Mouse (Mus musculus) MEL (cell line): ENCODE results near the gene Crybb3. TPM values are rescaled to one million over a fixed set of nuclear protein-coding genes. Genes with fewer than 3 reads are reported as not detected.

Experiments
- DNase-seq: peaks from one replicate; pipeline ENCODE4 v3.0.0; 2011; ENCODE audit warnings: low read depth, low spot score
- H3K27ac ChIP-seq: 2 replicates; pipeline ENCODE4 v1.5.1; 2012; ENCODE audit warnings: low read depth, mild to moderate bottlenecking, control low read depth, low read length, moderate library complexity; ENCODE audit not compliant: control insufficient read depth
- H3K27me3 ChIP-seq, 2 experiments: fragments of 150-350 bp in 1 of 2; sonication (generic) in 1 of 2; 2 replicates each; pipeline ENCODE4 v1.6.1; 2012; ENCODE audit warnings: low read length in 2 of 2, mild to moderate bottlenecking in 2 of 2, improper control_type of control experiment in 1 of 2, moderate library complexity in 1 of 2; ENCODE audit not compliant: insufficient read depth in 2 of 2, control insufficient read depth in 1 of 2
- H3K36me3 ChIP-seq, 2 experiments: 2 replicates each; pipeline ENCODE4 v1.6.1; 2012 to 2014; ENCODE audit warnings: low read length in 2 of 2, improper control_type of control experiment in 1 of 2, inconsistent platforms in 1 of 2, mild to moderate bottlenecking in 1 of 2; ENCODE audit not compliant: insufficient read depth in 2 of 2, control insufficient read depth in 1 of 2
- H3K4me1 ChIP-seq, 2 experiments: fragments of 150-350 bp in 1 of 2; sonication (generic) in 1 of 2; 2 replicates each; pipeline ENCODE4 v1.6.1; 2012; ENCODE audit warnings: low read length in 2 of 2, improper control_type of control experiment in 1 of 2, mild to moderate bottlenecking in 1 of 2; ENCODE audit not compliant: insufficient read depth in 2 of 2, control insufficient read depth in 1 of 2
- H3K4me3 ChIP-seq, 2 experiments: fragments of 150-350 bp in 1 of 2; sonication (generic) in 1 of 2; 2 replicates each; pipeline ENCODE4 v1.5.1; 2012; ENCODE audit warnings: low read depth in 2 of 2, low read length in 2 of 2, mild to moderate bottlenecking in 2 of 2, moderate library complexity in 2 of 2, control low read depth in 1 of 2, improper control_type of control experiment in 1 of 2; ENCODE audit not compliant: control insufficient read depth in 1 of 2, insufficient read depth in 1 of 2
- H3K79me2 ChIP-seq: 2 replicates; pipeline ENCODE4 v1.6.1; 2012; ENCODE audit warnings: mild to moderate bottlenecking, low read length, moderate library complexity; ENCODE audit not compliant: control insufficient read depth, poor library complexity, insufficient read depth
- H3K9ac ChIP-seq: 2 replicates; pipeline ENCODE4 v1.6.1; 2012; ENCODE audit warnings: low read depth, mild to moderate bottlenecking, control low read depth, low read length, moderate library complexity; ENCODE audit not compliant: control insufficient read depth, poor library complexity, severe bottlenecking
- H3K9me3 ChIP-seq: fragments of 150-350 bp; sonication (generic); replicated peaks from 2 replicates; pipeline ENCODE4 v1.6.1; 2012; ENCODE audit warnings: mild to moderate bottlenecking, low read length, improper control_type of control experiment, moderate library complexity; ENCODE audit not compliant: insufficient read depth
- EP300 ChIP-seq, 2 experiments: IDR thresholded peaks; 2 replicates each; pipeline ENCODE4 v1.6.1; 2011; ENCODE audit warnings: improper control_type of control experiment in 2 of 2, low read length in 2 of 2, low read depth in 1 of 2, mild to moderate bottlenecking in 1 of 2
- ETS1 ChIP-seq: IDR thresholded peaks from 2 replicates; pipeline ENCODE4 v1.6.1; 2012; ENCODE audit warnings: low read depth, mild to moderate bottlenecking, inconsistent platforms, low read length, improper control_type of control experiment, moderate library complexity
- GATA1 ChIP-seq: IDR thresholded peaks from 2 replicates; pipeline ENCODE4 v1.6.1; 2011; ENCODE audit warnings: low read depth, low read length, improper control_type of control experiment
- JUND ChIP-seq: IDR thresholded peaks from 2 replicates; pipeline ENCODE4 v1.6.1; 2011; ENCODE audit warnings: low read depth, mild to moderate bottlenecking, improper control_type of control experiment, low read length
- KAT2A ChIP-seq: conservative IDR thresholded peaks from 2 replicates; pipeline ENCODE4 v1.6.1; 2012; ENCODE audit warnings: low read depth, low read length, improper control_type of control experiment, inconsistent platforms
- MAX ChIP-seq: IDR thresholded peaks from 2 replicates; pipeline ENCODE4 v1.6.1; 2011; ENCODE audit warnings: low read length, improper control_type of control experiment
- MXI1 ChIP-seq: IDR thresholded peaks from 2 replicates; pipeline ENCODE4 v1.6.1; 2011; ENCODE audit warnings: mild to moderate bottlenecking, low read depth, low read length, improper control_type of control experiment
- NELFE ChIP-seq: IDR thresholded peaks from 2 replicates; pipeline ENCODE4 v1.6.1; 2011; ENCODE audit warnings: low read depth, low read length, improper control_type of control experiment
- POLR2A ChIP-seq, 2 experiments: IDR thresholded peaks; 2 replicates each; pipeline ENCODE4 v1.6.1; 2011 to 2012; ENCODE audit warnings: low read length in 2 of 2, mild to moderate bottlenecking in 2 of 2, control low read depth in 1 of 2, improper control_type of control experiment in 1 of 2, low read depth in 1 of 2, moderate library complexity in 1 of 2; ENCODE audit not compliant: control insufficient read depth in 1 of 2, insufficient read depth in 1 of 2, poor library complexity in 1 of 2
- RAD21 ChIP-seq: IDR thresholded peaks from 2 replicates; pipeline ENCODE4 v1.6.1; 2011; ENCODE audit warnings: mild to moderate bottlenecking, low read depth, low read length, improper control_type of control experiment
- RCOR1 ChIP-seq: IDR thresholded peaks from 2 replicates; pipeline ENCODE4 v1.6.1; 2012; ENCODE audit warnings: low read depth, mild to moderate bottlenecking, inconsistent platforms, low read length, improper control_type of control experiment
- SIN3A ChIP-seq: IDR thresholded peaks from 2 replicates; pipeline ENCODE4 v1.6.1; 2012; ENCODE audit warnings: low read length, improper control_type of control experiment, inconsistent platforms
- TAL1 ChIP-seq: IDR thresholded peaks from 2 replicates; pipeline ENCODE4 v1.6.1; 2012; ENCODE audit warnings: mild to moderate bottlenecking, inconsistent platforms, low read length, moderate library complexity, mixed read lengths
- TBP ChIP-seq: IDR thresholded peaks from 2 replicates; pipeline ENCODE4 v1.8.0; 2011; ENCODE audit warnings: low read depth, low read length, improper control_type of control experiment
- TCF12 ChIP-seq: IDR thresholded peaks from 2 replicates; pipeline ENCODE4 v1.6.1; 2014; ENCODE audit warnings: low read depth, mild to moderate bottlenecking, inconsistent platforms, low read length, improper control_type of control experiment, moderate library complexity
- UBTF ChIP-seq: IDR thresholded peaks from 2 replicates; pipeline ENCODE4 v1.6.1; 2012; ENCODE audit warnings: low read depth, mild to moderate bottlenecking, inconsistent platforms, low read length, improper control_type of control experiment, moderate library complexity, borderline replicate concordance; ENCODE audit not compliant: insufficient read depth
- USF2 ChIP-seq, 2 experiments: IDR thresholded peaks; 2 replicates each; pipeline ENCODE4 v1.6.1; 2011 to 2012; ENCODE audit warnings: improper control_type of control experiment in 2 of 2, low read length in 2 of 2, borderline replicate concordance in 1 of 2, inconsistent platforms in 1 of 2, low read depth in 1 of 2, mild to moderate bottlenecking in 1 of 2; ENCODE audit not compliant: insufficient read depth in 1 of 2
- ZKSCAN1 ChIP-seq: IDR thresholded peaks from 2 replicates; pipeline ENCODE4 v1.6.1; 2012; ENCODE audit warnings: low read depth, mild to moderate bottlenecking, inconsistent platforms, low read length, improper control_type of control experiment, moderate library complexity
- ZMIZ1 ChIP-seq: IDR thresholded peaks from 2 replicates; pipeline ENCODE4 v1.6.1; 2012; ENCODE audit warnings: low read depth, mild to moderate bottlenecking, inconsistent platforms, low read length, improper control_type of control experiment, moderate library complexity
- polyA plus RNA-seq, 2 experiments: library from polyadenylated mRNA; stranded (reverse) in 1 of 2; unstranded in 1 of 2; fragments of >175 nt in 1 of 2; fragments of >200 nt in 1 of 2; gene quantifications; 2 replicates each; pipeline versions ENCODE4 v1.2.1 to v1.2.4; 2012; ENCODE audit warnings: low replicate concordance in 2 of 2, low read depth in 1 of 2; ENCODE audit not compliant: insufficient read length in 2 of 2, insufficient read depth in 1 of 2, missing spikeins in 1 of 2
- total RNA-seq: library from RNA; depleted of rRNA; stranded (reverse); fragments of 300-350 nt; gene quantifications from 2 replicates; pipeline ENCODE4 v1.2.3, GENCODE M21; 2012

Crybb3 gene
- total and polyA plus RNA-seq, 3 experiments: not detected

DNA sequence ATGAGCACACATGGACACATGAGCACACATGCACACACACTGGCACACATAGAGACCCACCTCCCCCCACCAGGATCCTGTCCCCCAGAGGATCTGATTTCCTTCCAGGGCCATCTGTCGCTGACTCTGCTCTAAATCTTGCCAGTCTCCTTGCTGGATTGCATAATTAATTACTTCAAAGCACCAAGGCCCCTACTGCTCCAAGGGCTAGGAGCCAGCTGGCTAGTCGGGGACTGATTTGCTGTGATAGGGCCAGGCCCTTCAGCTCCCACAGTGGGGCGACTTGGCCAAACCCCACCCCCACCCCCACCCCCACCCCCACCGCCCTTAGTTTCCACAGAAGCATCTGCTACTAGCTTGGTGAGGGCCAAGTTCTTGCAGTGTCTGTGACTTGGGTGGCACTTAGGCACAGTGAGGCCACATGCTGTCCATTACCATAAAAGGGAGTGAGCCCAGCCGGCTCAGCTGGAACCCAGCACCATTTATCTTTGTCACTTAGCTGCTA, 39.8 kb downstream of the Crybb3 start:
- no peak overlapping the region for H3K9ac ChIP-seq
- H3K9me3 ChIP-seq: no peaks in the 10 kb centered on the region; the same call in 1 of the 2 replicates
- H3K4me3 ChIP-seq: no peak overlapping the region
- no peaks in the 10 kb centered on the region for H3K79me2 ChIP-seq
- H3K27ac ChIP-seq: no peak overlapping the region
- H3K36me3 ChIP-seq: no peaks in the 10 kb centered on the region
- no peak for DNase-seq
- H3K4me1 ChIP-seq: no peaks in the 10 kb centered on the region
- no peaks in the 10 kb centered on the region for H3K27me3 ChIP-seq
- TF ChIP-seq MAX (no peak), ZMIZ1 (no peak), KAT2A (no peak), ZKSCAN1 (no peak), NELFE (no peak), USF2 (IDR thresholded peaks at IDR 0.05; ENCODE audit: borderline replicate concordance in 1 of 2, insufficient read depth in 1 of 2, low read depth in 1 of 2, low read length in 2 of 2) (no peak), MXI1 (no peak), SIN3A (no peak), TAL1 (no peak), EP300 (IDR thresholded peaks at IDR 0.05; ENCODE audit: low read depth in 1 of 2, low read length in 2 of 2) (no peak)
- TF ChIP-seq, all 39 proteins: peak for 0

DNA sequence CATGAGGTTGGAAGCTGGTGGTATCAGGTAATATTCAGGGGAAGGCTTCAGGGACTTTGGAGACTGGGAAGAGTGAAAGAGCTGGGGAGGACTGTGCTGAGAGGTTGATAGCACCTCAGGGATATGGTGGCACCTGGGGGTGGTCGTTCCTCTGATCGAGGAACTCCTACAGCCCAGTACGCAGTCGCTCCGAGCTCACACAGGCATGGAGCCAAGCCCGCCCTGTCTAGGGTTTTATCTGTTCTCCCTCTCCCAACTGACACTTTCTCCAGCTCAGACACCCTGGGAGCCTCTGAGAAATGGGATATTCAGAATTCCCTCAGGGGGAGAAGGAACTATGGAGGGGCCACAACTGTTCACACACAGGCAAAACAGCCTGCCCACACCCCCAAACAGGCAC, 40.6 kb downstream of the Crybb3 start:
- no peak overlapping the region for H3K27ac ChIP-seq
- H3K9me3 ChIP-seq: no peaks in the 10 kb centered on the region; the same call in 1 of the 2 replicates
- DNase-seq: no peak
- H3K4me3 ChIP-seq: no peak overlapping the region
- no peaks in the 10 kb centered on the region for H3K36me3 ChIP-seq
- H3K4me1 ChIP-seq: no peaks in the 10 kb centered on the region
- H3K79me2 ChIP-seq: no peaks in the 10 kb centered on the region
- no peaks in the 10 kb centered on the region for H3K27me3 ChIP-seq
- TF ChIP-seq RCOR1 (no peak), ETS1 (no peak), UBTF (no peak), RAD21 (no peak), JUND (no peak), TBP (no peak), MAX (no peak), TCF12 (no peak), POLR2A (IDR thresholded peaks at IDR 0.05; ENCODE audit: control insufficient read depth in 1 of 2, insufficient read depth in 1 of 2, low read depth in 1 of 2, low read length in 2 of 2, poor library complexity in 1 of 2) (no peak), GATA1 (no peak)
- no peak overlapping the region for H3K9ac ChIP-seq
